Mouse (Mus musculus) small intestine, adult 10 weeks (tissue): Measurements from ENCODE around the gene Slamf1. TPM values are rescaled to one million over a fixed set of nuclear protein-coding genes. Genes with fewer than 3 reads are reported as not detected.

ENCODE experiments used
- polyA plus RNA-seq: library from polyadenylated mRNA; stranded (reverse); fragments of 350-450 nt; fragmentation: Illumina TruSeq; extraction: RNeasy Lipid Tissue Mini Kit (QIAGEN cat#74804); gene quantifications from one replicate; pipeline ENCODE4 v1.2.3, GENCODE M21; 2014; ENCODE audit warnings: low replicate concordance

The Slamf1 gene
- 0.63 TPM for polyA plus RNA-seq

DNA sequence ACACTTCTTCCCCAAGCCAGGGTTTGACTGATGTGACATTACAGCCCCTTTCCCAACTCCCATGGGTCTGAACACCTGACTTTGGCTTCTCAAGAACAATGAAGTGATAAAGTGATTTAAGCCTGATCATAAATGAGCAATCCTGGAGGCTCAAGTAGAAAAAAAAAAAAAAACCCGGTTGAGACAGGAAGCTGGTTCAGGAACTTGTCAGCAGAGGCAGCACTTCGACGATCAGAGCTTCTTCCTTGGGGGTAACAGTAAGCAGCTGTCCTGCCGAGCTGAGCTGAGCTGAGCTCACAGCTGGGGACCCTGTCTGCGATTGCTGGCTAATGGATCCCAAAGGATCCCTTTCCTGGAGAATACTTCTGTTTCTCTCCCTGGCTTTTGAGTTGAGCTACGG is at the start of gene Slamf1:
Gene Slamf1, plus strand, starts transcription at position 230 of the 400 bp plus-strand sequence.

DNA sequence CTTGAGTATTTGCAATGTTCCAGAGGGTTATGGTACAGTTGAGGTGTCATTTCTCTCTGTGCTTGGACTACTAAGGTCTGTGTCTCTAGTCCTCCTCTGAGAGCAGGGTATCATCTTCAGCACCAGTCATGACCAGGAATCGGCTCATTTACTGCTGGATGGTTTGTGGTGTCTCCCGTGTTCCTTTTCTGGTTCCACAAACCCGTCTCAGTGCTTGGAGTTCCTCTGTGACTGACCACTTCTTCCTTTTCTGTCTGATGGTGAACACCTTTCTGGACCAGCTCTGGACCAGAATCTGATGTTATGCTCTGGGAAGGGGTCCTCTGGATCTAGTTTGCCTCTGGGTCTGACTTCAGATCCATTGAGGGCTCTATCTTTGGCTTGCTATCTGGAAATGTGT is 72.6 kb downstream of the Slamf1 start, which contains the start of gene Cd84:
Gene Cd84, plus strand, starts transcription at position 210 of the 400 bp plus-strand sequence.

Other genes with a start within 250 kb of the Slamf1 start
- gene Itln1, start 231.8 kb upstream of the Slamf1 start, polyA plus RNA-seq, result 397 TPM
- gene Cd244a, start 207.9 kb upstream of the Slamf1 start, polyA plus RNA-seq, result 11.3 TPM
- 3.3 TPM for gene Ly9, start 159.7 kb upstream of the Slamf1 start, polyA plus RNA-seq
- gene Slamf7, start 114.1 kb upstream of the Slamf1 start, polyA plus RNA-seq, result 4.6 TPM
- 18.9 TPM for gene Cd48, start 85.1 kb upstream of the Slamf1 start, polyA plus RNA-seq
- gene Cd84, start 72.6 kb downstream of the Slamf1 start, polyA plus RNA-seq, result 13.4 TPM
- gene Gm10521, start 128.5 kb downstream of the Slamf1 start, polyA plus RNA-seq, result 0.93 TPM
- gene Slamf6, start 150.4 kb downstream of the Slamf1 start, polyA plus RNA-seq, result 2.7 TPM